In the genomic region with DNA sequence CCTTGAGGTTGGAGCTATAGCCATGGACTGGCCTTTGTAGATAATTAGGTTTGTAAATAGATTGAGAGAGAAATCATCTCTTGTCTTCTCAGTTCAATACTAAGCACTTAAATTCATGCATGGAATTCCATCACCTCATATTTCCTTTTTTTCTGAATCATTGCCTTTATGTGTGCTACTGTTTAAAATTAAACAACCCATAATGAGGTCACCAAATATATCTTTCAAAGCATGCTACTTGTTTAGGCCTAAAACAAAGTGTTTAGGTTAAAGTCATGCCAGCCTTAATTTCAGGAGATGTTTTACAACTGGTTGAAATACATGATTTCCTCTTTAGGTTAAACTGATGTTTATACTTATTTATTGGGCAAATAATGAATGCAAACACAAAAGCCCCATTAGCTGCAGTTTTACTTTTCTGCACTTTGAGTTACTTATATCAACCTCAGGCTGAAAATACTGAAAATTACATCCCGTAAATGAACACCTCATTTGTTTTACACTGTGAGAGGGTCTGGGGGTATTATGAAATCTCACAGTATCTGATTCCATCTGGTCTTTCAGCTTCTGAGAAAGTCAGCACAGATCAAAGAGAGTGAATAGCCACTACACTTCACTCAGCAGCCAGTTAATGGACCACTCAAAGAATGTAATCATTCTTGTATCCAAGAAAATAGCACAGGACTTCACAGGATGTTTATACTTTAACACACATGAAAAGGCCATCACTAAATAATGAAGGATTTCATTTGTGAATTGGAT, we compare ENCODE assay signal across 16 mouse cellular contexts.
"Had no signal": no experiment of that assay in that cellular context is flagged by ENCODE, and none has a peak within 500 bp of the region (broad histone marks: within the 10 kb centered on the region; RNA-seq: fewer than 3 reads in every experiment).

No protein-coding gene starts in this region.

- H3K4me3 ChIP-seq: liver, embryonic 13.5 days; liver, embryonic 15.5 days; megakaryocyte, embryonic 14.5 days; midbrain, embryonic 13.5 days; midbrain, embryonic 15.5 days; neural tube, embryonic 12.5 days; stomach, embryonic 15.5 days had no signal

- H3K27me3 ChIP-seq: liver, embryonic 13.5 days; liver, embryonic 15.5 days; megakaryocyte, embryonic 14.5 days; midbrain, embryonic 13.5 days; midbrain, embryonic 15.5 days; neural tube, embryonic 12.5 days; stomach, embryonic 15.5 days had no signal

- H3K36me3 ChIP-seq: liver, embryonic 13.5 days; liver, embryonic 15.5 days; midbrain, embryonic 13.5 days; midbrain, embryonic 15.5 days; neural tube, embryonic 12.5 days; stomach, embryonic 15.5 days had no signal

- DNase-seq: liver, embryonic 13.5 days; liver, postnatal 0 days; right cerebral cortex, postnatal 14 days; thymus, adult 2 months; thymus, postnatal 25 days; thymus, postnatal 4 days had no signal

- ATAC-seq: liver, postnatal 0 days; lung, postnatal 0 days; midbrain, embryonic 13.5 days; midbrain, embryonic 15.5 days had no signal

- H3K4me2 ChIP-seq: liver, embryonic 13.5 days; liver, embryonic 15.5 days; midbrain, embryonic 11.5 days; midbrain, embryonic 13.5 days; midbrain, embryonic 15.5 days; neural tube, embryonic 12.5 days; stomach, embryonic 15.5 days had no signal

- H3K27ac ChIP-seq: liver, embryonic 13.5 days; liver, embryonic 15.5 days; macrophage; midbrain, embryonic 13.5 days; midbrain, embryonic 15.5 days; neural tube, embryonic 12.5 days; stomach, embryonic 15.5 days; stomach, postnatal 0 days had no signal

- H3K9me3 ChIP-seq: liver, embryonic 13.5 days; liver, embryonic 15.5 days; midbrain, embryonic 15.5 days; neural tube, embryonic 12.5 days; stomach, embryonic 15.5 days had no signal

- H3K9ac ChIP-seq: liver, embryonic 13.5 days; liver, embryonic 15.5 days; liver, postnatal 0 days; midbrain, embryonic 13.5 days; midbrain, embryonic 15.5 days; neural tube, embryonic 12.5 days; stomach, embryonic 15.5 days had no signal

- H3K4me1 ChIP-seq: liver, embryonic 13.5 days; liver, embryonic 15.5 days; megakaryocyte, embryonic 14.5 days; midbrain, embryonic 13.5 days; midbrain, embryonic 15.5 days; neural tube, embryonic 12.5 days; stomach, embryonic 15.5 days had no signal
